Mouse (Mus musculus): ENCODE measurements around the gene Pla2g2c. TPM values are rescaled to one million over a fixed set of nuclear protein-coding genes. Genes with fewer than 3 reads are reported as not detected.

The Pla2g2c gene
- polyA plus RNA-seq, 1 experiment: 0.33 TPM

- no peak for DNase-seq
- H3K4me1 ChIP-seq (ENCODE audit: control insufficient read depth, insufficient read depth, low read length): no peaks in the 10 kb centered on the region
- TF ChIP-seq CTCF (IDR thresholded peaks at IDR 0.05; ENCODE audit: borderline replicate concordance, insufficient read depth, low read depth, low read length) (no peak), POLR2A (IDR thresholded peaks at IDR 0.05; ENCODE audit: borderline replicate concordance, insufficient read depth, low read length) (no peak)
- H3K4me3 ChIP-seq (replicated peaks; ENCODE audit: insufficient read depth, low read depth, low read length): no peak overlapping the region
- H3K27me3 ChIP-seq (ENCODE audit: control insufficient read depth, insufficient read depth, low read length): no peaks in the 10 kb centered on the region
- WGBS: 48% methylated on average over 19 of the region's 19 CpGs
- H3K27ac ChIP-seq (ENCODE audit: insufficient read depth, low read length): no peak overlapping the region
Observed at GRCm38 (mm10) chr4:138691443-138692181, 33.0 kb upstream of the Pla2g2c start.

GRCm38 (mm10) chr4:138693043-138693692 lies 31.4 kb upstream of the Pla2g2c start:
- no peak for TF ChIP-seq CTCF (IDR thresholded peaks at IDR 0.05; ENCODE audit: borderline replicate concordance, insufficient read depth, low read depth, low read length)
- no peak for TF ChIP-seq POLR2A (IDR thresholded peaks at IDR 0.05; ENCODE audit: borderline replicate concordance, insufficient read depth, low read length)
- Histone ChIP-seq H3K27ac (ENCODE audit: insufficient read depth, low read length) (no peak overlapping the region), H3K4me3 (replicated peaks; ENCODE audit: insufficient read depth, low read depth, low read length) (no peak overlapping the region), H3K27me3 (ENCODE audit: control insufficient read depth, insufficient read depth, low read length) (no peaks in the 10 kb centered on the region), H3K4me1 (ENCODE audit: control insufficient read depth, insufficient read depth, low read length) (no peaks in the 10 kb centered on the region)
- DNase-seq: no peak
- 61% methylated on average over 12 of the region's 12 CpGs for WGBS

GRCm38 (mm10) chr4:138696720-138697119 lies 27.9 kb upstream of the Pla2g2c start:
- H3K27ac ChIP-seq (ENCODE audit: insufficient read depth, low read length): no peak overlapping the region
- no peaks in the 10 kb centered on the region for H3K4me1 ChIP-seq (ENCODE audit: control insufficient read depth, insufficient read depth, low read length)
- no peak for DNase-seq
- TF ChIP-seq POLR2A (IDR thresholded peaks at IDR 0.05; ENCODE audit: borderline replicate concordance, insufficient read depth, low read length) (no peak), CTCF (IDR thresholded peaks at IDR 0.05; ENCODE audit: borderline replicate concordance, insufficient read depth, low read depth, low read length) (no peak)
- no peak overlapping the region for H3K4me3 ChIP-seq (replicated peaks; ENCODE audit: insufficient read depth, low read depth, low read length)
- WGBS: 53% methylated on average over 7 of the region's 7 CpGs
- no peaks in the 10 kb centered on the region for H3K27me3 ChIP-seq (ENCODE audit: control insufficient read depth, insufficient read depth, low read length)

DNA sequence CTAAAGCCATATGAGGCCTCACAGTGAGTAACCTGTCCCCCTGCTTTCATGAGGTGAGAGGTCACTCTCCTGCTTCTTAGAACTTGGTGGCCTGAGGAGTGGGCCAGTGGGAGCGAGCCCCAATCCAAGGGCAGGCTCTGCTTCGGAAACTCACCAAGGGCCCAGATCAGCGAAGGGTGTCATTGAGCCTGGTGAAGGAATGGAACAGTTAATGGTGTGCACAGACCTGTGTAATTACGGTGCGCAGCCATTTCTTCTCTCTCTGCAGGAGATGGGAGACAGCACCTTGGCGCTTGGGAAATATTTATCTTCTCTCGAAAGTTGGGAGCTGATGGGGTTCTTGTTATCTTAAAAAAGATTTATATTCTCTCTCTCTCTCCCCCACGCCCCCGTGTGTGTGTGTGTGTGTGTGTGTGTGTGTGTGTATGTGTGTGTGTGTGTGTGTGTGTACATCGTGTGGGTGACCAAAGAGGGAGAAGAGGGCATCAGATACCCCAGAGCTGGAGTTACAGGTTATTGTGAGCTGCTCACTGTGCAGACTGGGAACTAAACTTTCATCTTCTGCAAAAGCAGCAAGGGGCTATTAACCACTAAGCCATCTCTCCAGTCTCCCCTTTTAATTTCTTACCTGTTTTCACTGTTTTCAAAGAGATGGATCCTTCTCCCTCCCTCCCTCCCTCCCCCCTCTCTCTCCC lies 27.3 kb upstream of the Pla2g2c start:
- no peak for TF ChIP-seq POLR2A (IDR thresholded peaks at IDR 0.05; ENCODE audit: borderline replicate concordance, insufficient read depth, low read length)
- no peak for TF ChIP-seq CTCF (IDR thresholded peaks at IDR 0.05; ENCODE audit: borderline replicate concordance, insufficient read depth, low read depth, low read length)
- Histone ChIP-seq H3K4me3 (replicated peaks; ENCODE audit: insufficient read depth, low read depth, low read length) (no peak overlapping the region), H3K4me1 (ENCODE audit: control insufficient read depth, insufficient read depth, low read length) (no peaks in the 10 kb centered on the region), H3K27me3 (ENCODE audit: control insufficient read depth, insufficient read depth, low read length) (no peaks in the 10 kb centered on the region), H3K27ac (ENCODE audit: insufficient read depth, low read length) (no peak overlapping the region)
- DNase-seq: no peak
- WGBS: 63% methylated on average over 10 of the region's 10 CpGs

GRCm38 (mm10) chr4:138698296-138698695 lies 26.3 kb upstream of the Pla2g2c start:
- Histone ChIP-seq H3K27me3 (ENCODE audit: control insufficient read depth, insufficient read depth, low read length) (no peaks in the 10 kb centered on the region), H3K4me3 (replicated peaks; ENCODE audit: insufficient read depth, low read depth, low read length) (no peak overlapping the region), H3K4me1 (ENCODE audit: control insufficient read depth, insufficient read depth, low read length) (no peaks in the 10 kb centered on the region), H3K27ac (ENCODE audit: insufficient read depth, low read length) (no peak overlapping the region)
- no peak for DNase-seq
- 73% methylated on average over 2 of the region's 2 CpGs for WGBS
- TF ChIP-seq POLR2A (IDR thresholded peaks at IDR 0.05; ENCODE audit: borderline replicate concordance, insufficient read depth, low read length) (no peak), CTCF (IDR thresholded peaks at IDR 0.05; ENCODE audit: borderline replicate concordance, insufficient read depth, low read depth, low read length) (no peak)

GRCm38 (mm10) chr4:138700184-138700982 lies 24.2 kb upstream of the Pla2g2c start:
- TF ChIP-seq CTCF (IDR thresholded peaks at IDR 0.05; ENCODE audit: borderline replicate concordance, insufficient read depth, low read depth, low read length) (peak; percentile 79), POLR2A (IDR thresholded peaks at IDR 0.05; ENCODE audit: borderline replicate concordance, insufficient read depth, low read length) (no peak)
- Histone ChIP-seq H3K27ac (ENCODE audit: insufficient read depth, low read length) (no peak overlapping the region), H3K4me1 (ENCODE audit: control insufficient read depth, insufficient read depth, low read length) (no peaks in the 10 kb centered on the region), H3K27me3 (ENCODE audit: control insufficient read depth, insufficient read depth, low read length) (no peaks in the 10 kb centered on the region), H3K4me3 (replicated peaks; ENCODE audit: insufficient read depth, low read depth, low read length) (no peak overlapping the region)
- peak; percentile 62 to 72 for DNase-seq
- WGBS: 33% methylated on average over 15 of the region's 15 CpGs

DNA sequence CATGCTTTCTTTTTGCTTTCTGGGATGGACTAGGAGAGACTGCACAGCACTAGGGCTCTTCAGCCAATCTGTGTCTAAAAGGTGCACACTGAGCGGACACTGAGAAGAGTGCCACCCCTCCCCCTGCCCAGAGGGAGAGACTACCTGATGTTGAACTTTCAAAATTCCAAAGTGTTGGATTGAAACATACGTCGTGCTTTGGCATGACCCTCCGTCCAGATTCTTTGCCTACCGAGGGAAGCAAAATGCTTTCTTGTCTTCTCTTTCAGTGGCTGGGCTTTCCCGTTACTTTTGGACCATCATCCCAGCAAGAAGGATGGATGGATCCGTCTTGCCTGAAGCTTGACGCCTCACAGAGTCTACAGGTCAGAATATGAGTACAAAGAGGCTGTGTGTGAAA lies 23.5 kb upstream of the Pla2g2c start:
- Histone ChIP-seq H3K4me3 (replicated peaks; ENCODE audit: insufficient read depth, low read depth, low read length) (no peak overlapping the region), H3K27ac (ENCODE audit: insufficient read depth, low read length) (no peak overlapping the region), H3K27me3 (ENCODE audit: control insufficient read depth, insufficient read depth, low read length) (no peaks in the 10 kb centered on the region), H3K4me1 (ENCODE audit: control insufficient read depth, insufficient read depth, low read length) (no peaks in the 10 kb centered on the region)
- TF ChIP-seq CTCF (IDR thresholded peaks at IDR 0.05; ENCODE audit: borderline replicate concordance, insufficient read depth, low read depth, low read length) (no peak), POLR2A (IDR thresholded peaks at IDR 0.05; ENCODE audit: borderline replicate concordance, insufficient read depth, low read length) (no peak)
- DNase-seq: no peak
- 86% methylated on average over 8 of the region's 8 CpGs for whole genome bisulfite sequencing

Measured in cerebellum, adult 2 months (tissue).